Mouse (Mus musculus) cerebellum, postnatal 4 days (tissue): ENCODE data around the gene Thada.
A peak's percentile ranks its signal among the peaks of the same experiment; 100 is the strongest.

Experiments
- DNase-seq, 2 experiments: peaks; one replicate each; pipeline ENCODE4 v3.0.0; 2022; ENCODE audit warnings: low spot score in 2 of 2, mixed read lengths in 1 of 2

Gene Thada

DNA sequence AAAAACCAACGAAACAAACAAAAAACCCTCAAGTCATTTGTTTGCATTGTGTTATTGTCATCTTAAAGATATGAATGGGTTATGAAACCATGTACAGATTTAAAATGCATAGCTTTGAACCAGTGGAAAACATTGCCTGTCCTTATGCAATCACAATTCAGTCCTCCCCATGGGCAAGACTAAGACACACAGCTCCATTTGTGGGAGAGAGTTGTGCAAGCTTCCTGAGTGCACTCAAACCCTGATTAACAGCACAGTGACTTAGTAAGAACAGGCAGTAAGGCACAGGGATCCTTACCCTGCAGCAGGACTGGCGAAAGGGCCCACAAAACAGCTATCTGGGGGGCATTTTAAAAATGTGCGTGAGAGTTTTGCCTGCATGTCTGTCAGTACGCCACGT lies 11.2 kb upstream of the Thada start:
- no peak for DNase-seq

DNA sequence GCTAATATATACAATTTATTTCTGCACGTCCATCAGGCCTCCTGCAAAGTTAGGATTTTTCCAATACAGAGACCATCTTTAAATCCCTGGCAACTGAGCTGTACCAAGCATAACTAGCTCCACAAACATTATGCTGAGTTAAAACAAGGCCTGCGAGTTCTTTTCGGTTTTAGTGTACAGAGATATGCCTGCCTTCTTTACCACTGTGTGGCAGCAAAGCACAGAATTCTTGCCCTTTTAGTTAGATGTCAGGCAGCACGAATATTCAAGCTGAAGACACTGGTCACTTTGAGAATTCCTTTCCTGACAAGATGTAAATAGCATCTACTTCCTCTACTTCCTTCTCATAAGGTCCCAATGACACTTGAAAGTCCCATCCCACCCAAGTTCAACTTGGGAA lies 8.3 kb upstream of the Thada start:
- no peak for DNase-seq

DNA sequence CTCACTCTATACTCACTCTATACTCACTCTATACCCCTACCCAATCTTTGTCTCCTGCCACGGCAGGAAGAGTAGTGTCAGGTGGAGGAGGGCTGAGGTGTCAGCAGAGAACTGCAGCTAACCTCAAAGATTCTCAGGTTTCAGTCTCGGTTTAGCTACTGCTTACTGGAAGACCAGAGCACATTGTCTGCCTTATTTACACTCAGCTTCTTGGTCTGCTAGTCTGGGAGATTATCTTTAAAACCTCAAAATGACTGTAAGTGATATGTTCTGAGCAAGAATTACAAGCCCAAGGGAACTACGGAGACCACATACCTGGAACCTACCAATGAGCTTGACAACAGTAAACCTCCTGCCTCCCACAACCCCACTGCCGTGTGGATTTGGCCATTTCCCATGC lies 31.0 kb downstream of the Thada start:
- no peak for DNase-seq

DNA sequence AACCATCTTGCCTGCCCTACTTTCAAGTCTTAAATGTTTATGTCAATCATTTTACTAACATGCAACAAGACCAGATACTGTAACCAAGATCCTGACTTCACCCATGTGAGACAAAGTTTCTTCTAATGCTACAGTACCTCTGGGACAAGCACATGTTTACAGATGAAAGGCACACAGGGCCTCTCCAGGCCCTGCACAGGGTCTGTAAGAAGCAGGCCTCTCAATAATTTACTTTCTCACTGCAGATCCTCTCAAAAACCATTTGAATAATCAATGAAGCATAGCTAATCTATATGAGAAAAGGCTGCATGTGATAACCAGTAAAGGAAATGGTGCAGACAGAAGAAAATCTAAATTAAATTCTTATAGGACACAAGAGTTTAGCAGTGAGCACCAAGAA lies 31.8 kb downstream of the Thada start:
- no peak for DNase-seq

DNA sequence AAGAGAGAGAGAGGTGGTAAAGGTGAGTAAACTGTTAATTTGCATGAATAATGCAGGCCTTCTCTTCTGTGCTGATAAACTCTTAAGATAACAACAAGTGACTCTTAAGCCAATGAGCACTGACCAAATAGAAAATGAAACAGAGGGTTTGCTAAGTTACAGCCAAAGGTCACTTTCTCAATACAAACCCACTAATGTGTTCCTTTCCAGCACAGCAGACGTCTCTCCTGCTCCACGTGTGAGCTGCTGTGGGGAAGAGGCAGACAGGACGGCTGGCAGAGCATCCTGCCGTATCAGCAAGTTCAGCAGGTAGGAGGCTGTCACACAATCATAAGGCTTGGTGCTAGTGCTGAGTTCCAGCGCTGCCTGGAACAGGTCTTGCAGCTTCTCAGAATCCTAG lies 34.0 kb downstream of the Thada start:
- DNase-seq: no peak

DNA sequence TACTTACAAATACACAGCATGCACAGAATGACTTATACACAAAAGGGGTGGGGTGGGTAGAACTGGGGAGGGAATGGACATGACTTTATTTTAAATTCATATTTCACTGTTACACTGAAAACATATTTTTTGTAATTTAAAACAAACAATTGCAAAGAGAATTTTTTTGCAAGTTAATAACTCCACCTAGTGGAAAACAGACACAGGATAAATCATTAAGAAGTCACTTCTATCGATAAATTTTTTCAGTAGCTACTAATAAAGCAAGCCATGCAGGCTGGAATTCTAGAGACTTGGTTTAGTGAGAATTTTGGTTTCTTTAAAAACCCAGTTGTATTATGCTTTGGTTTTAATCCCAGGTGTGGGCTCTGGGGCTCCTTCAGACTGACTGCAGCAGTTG lies 41.7 kb downstream of the Thada start:
- no peak for DNase-seq

DNA sequence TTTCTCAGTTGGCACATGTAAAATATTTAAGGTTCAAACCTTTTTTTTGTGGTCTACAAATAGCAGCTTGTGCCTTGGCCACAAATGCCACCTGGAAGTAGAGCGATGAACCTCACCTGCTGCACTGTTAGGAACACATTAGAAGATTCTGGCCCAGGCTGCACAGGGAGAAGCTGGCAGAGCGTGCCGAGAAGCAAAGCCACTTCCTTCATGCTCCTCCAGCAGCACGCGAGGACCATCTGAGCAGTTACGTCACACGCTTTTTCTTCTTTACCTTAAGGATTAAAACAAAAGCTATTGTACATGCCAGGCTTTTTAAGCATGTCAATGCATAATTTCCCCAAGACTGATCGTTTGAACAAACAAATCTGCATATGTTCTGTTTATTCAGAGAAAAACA lies 43.1 kb downstream of the Thada start:
- no peak for DNase-seq

DNA sequence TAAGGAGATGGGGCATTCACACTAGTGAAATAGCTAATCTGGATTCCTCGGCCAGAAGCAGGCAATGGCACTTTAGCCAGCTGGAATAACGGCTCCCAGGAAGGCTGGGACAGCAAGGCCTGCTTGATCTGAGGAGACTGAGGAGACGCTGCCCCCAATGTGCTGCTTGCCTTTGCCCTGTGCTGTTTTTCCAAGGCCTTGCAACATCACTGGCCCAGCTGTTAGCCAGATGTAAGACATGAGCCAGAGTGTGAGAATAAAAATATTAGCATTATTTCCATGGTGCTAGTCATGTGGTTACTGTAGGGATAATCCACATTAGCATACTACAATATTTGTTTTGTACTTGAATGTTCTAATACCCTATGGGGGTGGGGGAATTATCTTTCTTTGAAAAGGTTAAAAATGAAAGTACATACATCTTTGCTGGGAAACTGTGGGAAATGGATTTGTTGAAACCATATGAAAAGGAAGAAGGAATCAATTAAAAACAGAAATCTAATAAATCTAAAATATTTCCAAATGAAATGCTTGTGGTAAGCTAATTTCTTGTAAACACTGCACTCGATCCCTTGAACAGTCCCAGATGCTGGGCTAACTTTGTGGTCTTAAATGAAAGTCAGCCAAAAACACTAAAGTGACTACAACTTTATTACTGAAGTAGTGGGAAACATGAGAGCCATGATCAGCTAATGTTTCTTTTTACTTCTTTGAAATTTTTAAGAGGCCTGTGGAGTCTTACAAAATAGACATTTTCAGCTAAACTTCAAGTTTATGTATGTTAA lies 43.8 kb downstream of the Thada start:
- DNase-seq: no peak

DNA sequence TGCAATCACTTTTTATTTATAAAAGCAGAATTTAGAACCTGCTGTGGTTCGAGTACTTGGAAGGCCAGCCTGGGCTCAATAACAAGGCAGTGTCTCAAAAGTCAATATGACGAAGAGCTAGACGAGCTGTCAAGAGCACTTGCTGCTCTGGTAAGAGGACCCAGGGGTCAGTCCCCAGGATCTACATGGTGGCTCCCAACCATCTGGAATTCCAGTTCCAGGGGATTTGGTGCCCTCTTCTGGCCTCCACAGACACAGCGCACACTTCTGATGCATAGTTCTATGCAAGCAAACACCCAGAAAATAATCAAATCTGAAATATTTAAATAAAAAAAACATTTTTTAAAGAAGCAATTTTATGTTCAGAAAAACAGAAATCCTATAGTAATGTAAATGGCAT lies 45.0 kb downstream of the Thada start:
- peak in 1 of 2 experiments; percentile 29 for DNase-seq

DNA sequence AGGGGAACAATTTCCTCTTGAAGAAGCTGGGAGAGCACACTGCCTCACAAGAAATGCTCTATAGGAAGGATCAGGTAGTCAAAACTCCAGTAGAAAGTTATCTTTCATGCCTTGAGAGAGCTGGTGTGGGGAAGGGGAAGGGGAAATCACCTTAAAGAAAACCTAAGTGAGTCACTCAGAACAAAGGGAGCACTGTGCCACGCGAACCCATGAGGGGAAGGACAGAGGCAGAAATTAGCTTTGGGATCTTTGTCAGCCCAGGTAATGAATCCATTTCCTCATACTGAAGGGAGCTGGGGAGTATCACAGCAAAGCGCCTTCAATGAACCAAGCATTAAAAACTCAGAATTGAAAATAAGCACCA lies 45.7 kb downstream of the Thada start:
- no peak for DNase-seq

DNA sequence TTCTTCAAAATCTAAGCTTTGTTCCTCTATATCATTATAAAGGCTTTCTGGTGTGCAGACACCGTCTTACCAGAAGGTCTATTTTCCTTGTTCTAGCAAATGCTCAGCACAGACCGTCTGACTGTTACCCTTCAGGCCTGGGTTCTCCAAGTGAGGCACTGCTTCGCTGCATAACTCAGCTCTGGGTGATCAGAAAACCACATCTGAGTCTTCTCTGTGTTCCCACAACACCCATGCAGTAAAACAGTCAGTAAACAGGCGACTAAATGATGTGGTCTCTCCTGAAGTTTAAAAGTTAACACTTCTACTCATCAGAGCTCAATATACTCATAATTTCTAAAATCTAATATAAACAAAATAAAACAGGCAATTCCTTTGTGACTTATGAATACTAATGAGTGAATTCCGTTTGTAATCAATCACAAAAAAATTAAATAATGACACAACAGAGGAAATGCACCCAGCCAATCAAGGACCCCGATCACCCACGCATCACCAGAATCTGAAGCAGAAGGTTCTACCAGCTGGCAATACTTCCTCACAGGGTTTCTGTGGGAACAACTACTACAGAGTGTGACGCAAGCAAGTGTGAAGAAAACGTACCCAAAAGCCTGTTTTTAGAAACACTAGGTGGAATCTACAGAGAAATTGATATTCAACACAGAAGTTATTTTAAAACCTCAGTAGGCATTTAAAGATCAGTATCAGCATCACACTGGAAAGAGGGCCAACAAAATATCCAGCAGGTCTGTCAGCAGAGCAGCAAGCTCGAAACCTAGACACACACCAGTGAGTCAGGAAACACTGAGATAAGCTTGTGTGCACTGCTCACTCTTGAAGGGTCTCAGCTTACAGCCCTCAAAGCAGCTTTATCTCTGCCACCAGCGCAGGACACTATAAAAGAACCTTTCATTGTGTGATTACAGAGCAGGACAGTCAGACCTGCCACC lies 46.4 kb downstream of the Thada start:
- no peak for DNase-seq

DNA sequence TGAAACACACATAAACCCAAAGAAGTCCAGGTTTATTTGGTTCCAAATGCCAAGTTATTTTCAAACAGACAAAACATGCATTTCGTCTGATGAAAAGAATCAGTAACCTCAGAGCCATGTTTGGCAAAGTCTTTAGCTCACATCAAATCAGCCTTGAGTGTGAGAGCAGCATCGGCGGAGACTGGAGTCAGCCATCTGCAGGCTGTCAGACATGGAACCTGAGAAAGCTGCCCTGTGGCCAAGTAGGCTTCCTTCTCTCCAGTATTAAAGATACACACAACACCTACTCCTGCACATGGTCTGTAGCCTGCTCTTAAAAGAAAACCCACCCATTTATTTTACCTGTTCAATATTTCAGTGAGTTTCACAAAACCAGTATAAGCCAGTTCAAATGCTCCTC lies 50.1 kb downstream of the Thada start:
- DNase-seq: no peak

DNA sequence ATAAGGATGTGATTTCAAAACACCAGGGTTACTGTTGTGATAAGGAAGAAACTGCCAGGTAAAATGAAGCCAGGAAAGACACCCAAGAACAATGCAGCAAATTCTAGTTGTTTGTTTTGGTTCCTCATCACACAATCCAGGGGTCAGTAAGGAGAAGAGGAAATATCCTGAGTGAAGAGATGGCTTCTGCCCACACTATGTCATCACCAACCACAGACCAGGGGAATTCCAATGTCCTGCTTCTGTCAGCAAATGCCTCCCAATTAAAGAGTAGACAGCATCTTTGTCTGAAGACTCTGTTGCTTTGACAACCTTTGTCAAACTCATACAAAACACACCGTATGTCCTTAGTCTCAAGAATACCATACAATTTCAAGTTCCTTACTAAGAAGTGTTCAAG lies 57.3 kb downstream of the Thada start:
- no peak for DNase-seq

DNA sequence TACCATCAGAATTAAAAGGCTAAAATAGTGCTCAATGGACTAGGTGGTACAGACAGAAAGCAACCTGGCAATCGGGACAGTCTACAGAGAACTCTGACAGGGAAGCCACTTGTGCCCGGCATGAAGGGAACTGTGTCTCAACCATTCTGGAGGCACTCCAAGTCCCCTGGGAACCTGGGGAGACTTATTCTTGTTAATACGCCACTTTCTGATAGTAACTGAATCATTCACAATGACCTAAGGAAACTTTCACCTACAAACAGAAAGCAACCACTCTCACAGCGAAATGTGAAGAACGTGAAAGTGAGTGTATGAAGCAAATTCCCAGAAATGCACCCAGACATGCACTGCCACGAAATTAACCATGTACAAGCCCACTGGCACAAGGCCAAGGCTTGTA lies 60.4 kb downstream of the Thada start:
- no peak for DNase-seq

DNA sequence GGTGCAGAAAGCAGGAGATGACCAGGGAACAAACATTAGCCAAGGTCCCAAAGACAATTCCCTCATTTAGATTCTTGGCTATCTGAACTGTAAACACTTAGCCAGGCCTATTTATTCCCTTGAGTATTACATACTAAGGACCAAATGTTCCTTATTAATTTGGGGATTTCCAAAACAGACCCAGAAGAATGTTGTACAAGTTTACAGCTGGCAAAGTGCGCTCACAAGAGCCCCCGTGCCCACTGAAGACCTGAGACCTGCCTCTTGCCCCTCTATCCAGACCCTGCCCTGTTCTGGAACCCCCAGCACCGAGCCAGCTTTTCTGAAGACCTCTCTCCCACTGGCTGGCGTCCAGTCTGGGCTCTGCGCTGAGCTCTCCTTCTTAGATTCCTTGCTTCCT lies 64.2 kb downstream of the Thada start:
- DNase-seq: no peak

DNA sequence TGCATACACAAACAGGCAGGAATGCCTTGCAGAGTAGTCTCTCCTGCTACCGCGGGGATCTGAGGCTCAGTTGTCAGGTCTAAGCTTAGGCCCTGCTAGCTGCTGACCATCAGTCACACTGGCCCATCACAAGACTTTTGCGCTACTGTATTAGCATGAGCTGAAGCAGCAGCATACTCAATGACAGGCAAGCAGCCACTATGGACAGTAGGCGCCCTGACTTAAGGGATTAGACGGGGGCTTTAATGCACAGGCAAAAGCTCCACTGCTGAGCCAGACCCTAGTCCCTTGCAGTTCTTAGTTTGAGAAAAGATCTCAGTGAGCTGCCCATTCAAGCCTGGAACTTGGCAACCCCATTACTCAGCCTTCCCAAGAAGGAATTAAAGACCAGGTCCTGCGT lies 66.6 kb downstream of the Thada start:
- no peak for DNase-seq

DNA sequence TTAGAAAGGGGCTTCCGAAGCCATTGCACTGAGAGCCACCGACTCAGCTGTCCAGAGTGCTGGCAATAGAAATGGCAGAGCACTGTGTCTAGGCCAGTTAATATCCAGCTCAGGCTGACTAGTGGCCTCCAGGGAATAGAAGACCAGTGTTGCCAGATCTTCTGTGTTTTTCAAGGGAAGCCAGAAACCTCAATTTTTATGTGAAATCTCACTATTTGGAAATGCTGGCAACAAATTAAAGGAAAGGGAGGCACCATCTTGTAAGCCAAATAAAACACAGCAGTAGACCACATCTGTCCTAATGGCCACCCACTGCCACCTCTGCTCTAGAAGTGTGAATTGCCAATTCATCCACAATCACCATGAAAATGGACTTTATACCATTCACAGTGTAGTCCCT lies 76.0 kb downstream of the Thada start:
- no peak for DNase-seq

DNA sequence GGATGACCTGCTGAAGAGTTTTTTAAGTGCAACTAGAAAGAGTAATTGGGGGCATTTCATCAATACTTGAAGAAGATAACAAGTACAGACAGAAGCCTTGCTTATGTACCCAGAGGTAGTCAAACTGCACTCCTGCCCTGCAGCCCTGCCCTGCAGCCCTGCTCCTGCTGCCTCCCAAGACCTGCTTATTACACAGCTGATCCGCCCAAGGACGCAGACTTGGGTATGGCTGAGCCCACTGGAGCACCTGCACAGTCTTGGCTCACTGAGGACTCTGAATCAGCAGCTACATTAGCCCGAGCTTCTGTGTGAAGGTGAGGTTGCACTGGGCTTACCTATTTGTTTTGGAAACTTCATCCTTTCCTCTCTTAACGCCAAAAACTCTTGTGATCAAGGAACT lies 79.8 kb downstream of the Thada start:
- no peak for DNase-seq

DNA sequence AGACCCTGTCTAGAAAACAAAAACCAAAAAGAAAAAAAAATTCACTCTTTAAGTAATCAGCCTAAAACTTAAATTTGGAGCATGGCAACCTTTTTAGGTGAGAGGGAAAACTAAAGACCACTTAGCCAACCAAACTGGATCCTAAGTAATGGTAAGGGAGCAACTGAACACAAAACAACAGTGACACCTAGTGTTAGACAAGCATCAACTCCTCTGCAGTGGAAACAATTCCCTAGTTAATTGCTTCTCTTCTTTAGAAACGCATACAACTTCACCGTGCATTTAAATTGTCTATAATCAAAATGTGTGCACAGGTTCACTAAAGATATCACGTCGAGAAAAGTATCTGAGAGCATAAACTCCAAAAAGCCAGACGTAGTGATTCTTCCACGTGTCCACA lies 80.3 kb downstream of the Thada start:
- no peak for DNase-seq

DNA sequence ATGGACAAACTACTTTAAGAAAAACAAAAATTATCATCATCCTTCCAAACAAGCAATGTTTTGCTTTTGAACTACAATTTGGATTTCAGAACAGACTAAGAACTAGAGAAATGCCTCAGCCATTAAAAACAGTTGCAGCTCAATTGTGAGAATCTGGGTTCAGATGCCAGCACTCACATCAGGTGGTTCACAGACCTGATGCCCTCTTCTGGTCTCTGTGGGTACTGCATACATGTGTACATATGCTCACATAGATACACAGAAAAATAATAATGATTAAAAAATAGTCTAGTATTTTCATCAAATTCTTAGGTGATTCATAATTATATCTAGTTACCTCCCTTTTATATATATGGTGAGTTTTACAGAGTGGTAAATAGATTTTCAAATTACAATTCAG lies 81.3 kb downstream of the Thada start:
- DNase-seq: no peak

DNA sequence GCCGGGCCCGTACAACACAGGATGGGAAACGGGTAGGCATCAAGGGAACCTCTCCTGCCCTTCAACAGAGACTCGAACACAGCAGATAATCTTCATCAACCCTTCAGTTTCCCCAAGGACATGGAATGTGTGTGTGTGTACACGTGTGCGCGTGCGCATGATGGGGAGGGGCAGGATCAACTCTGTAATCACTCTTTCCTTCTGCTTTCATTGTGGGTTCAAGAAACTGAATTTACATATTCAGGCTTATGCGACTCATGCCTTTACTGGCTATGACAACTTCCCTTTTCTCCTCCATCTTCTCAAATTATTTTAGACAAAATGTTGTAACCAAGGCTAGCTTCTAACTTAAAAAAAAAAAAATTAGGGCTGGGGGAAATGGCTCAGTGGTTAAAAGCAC lies 85.7 kb downstream of the Thada start:
- no peak for DNase-seq

DNA sequence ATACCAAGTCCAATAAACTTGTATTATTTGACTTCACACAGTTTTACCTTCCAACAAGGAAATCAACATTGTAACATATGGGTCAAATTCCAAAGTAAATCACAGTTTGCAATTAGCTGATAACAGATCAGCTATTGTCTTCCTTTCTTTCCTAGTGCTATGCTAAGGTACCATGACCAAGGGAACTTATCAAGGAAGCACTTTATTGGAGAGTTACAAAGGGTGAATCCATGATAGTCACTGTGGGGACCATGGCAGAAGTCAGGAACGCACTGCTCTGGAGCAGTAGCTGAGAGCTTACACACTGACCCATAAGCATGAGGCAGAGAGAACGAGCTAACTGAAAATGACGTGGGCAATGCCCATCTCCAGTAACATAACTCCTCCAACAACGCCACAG lies 89.1 kb downstream of the Thada start:
- no peak for DNase-seq

DNA sequence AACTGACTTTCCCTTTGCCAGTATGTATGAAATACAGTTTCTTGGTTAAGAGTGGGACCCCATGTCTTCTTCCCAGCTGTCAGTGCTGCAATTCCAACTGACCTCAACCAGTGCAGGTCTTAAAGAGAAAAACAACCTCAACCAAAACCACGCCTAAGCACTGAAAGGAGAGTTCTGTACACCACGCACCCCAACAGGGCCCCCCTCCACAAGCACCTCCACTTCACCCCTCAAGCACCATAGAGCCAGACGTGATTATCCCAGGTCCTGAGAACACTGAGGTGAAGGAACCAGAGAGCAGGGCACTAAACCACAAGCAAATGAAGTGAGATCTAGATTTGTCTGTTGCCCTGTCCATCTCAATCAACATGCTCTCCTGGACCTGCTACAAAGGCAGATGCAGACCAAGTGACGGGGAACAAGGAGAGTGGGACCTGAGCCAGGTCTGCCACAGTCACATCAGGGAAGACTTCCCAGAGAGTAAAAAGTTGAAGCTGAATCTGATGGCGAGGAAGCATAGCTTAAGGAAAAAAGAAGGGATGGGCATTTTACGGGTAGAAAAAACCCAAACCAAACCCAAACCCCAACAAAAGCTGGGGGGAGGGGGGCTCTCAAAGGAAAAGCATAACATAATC lies 93.5 kb downstream of the Thada start:
- DNase-seq: no peak
